Mouse (Mus musculus) bone marrow, adult 2 months (tissue): Measurements from ENCODE around the gene Reep3.

Experiments used
- CTCF ChIP-seq: fragments of 200-500 bp; IDR thresholded peaks from 2 replicates; pipeline ENCODE4 v1.5.1; 2011; ENCODE audit warnings: low read length, control low read depth; ENCODE audit not compliant: control insufficient read depth, insufficient read depth
- POLR2A ChIP-seq: fragments of 200-500 bp; IDR thresholded peaks from 2 replicates; pipeline ENCODE4 v1.6.1; 2011; ENCODE audit warnings: low read depth, mild to moderate bottlenecking, control low read depth, low read length, borderline replicate concordance; ENCODE audit not compliant: control insufficient read depth

- TF ChIP-seq CTCF, result no peak
- no peak for TF ChIP-seq POLR2A
Observed at GRCm38 (mm10) chr10:67023092-67023491, 73.7 kb downstream of the Reep3 start.
